Mouse (Mus musculus) hindlimb bud, embryonic 11.5 days (tissue): ENCODE measurements around the gene Fam83e.

Experiments
- DNase-seq: peaks from one replicate; pipeline ENCODE4 v3.0.0-alpha.2; 2012; ENCODE audit warnings: low read depth, low spot score; ENCODE audit errors: extremely low spot score

Gene Fam83e

DNA sequence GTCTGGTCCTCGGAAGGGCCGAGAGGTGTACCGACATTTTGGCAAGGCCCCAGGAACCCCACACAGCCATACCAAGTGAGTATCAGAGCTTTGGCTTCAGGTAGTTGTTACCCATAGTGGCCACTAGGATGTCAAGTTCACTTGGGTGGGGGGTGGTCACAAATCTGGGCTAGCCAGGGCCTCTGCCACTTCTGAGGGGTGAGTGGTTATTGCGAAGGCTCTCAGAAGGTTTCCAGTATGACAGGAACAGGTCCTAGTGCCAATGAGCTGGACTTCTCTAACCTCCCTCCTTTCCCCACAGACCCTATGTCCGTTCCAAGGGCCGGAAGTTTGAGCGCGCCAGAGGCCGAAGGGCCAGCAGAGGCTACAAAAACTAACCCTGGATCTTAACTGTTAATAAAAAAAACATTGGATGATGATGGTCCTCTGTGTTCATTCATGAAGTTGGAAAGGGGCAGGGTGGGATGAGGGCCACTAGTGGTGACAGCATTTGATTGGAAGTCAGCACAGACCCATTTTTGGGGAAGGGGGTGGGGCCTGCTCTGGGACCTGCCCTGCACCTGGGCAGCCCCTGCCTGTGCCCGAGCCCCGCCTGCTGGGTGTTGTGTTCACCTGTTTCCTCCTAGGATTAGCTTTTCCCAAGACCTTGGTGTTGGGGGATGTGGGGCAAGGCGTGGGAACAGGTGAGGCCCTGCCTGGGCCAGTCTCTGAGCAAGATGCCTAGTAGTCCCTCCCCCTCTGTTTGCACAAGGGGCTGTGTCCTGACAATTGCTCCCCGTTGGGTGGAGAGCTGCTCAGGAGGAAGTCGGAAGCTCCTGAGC is at the start of gene Fam83e:
Gene Fam83e, plus strand, starts transcription at position 800 of the 821 bp plus-strand sequence.
- no peak for DNase-seq

DNA sequence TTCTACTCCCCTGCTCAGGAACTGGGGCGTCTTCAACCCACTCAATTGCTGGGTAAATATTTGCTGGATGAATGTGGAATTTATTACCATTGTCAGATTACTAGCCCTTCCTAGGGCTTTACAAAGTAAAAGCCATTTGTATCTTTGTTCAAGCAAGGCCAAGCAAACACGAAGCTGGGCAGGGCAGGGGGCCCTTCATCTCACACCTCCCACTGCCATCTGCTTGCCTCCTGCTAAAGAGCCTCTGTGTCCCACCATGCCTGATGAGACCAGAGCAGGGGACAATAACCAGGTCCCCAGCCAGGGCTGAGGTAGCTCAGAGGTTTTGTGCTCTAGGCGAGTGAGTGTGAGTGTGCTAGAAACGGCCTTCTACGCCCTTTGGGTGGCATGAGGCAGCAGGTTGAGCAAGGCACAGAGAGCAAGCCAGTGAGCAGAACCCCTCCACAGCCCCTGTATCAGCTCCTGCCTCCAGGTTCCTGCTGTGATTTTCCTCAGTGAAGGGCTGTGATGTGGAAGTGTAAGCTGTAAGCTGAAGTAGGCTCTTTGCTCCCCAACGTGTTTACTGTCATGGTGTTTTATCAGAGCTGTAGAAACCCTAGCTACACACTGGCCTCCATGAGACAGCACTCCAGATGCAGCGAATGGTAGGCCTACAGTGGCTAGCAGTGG is 43.3 kb upstream of the Fam83e start:
- no peak for DNase-seq

DNA sequence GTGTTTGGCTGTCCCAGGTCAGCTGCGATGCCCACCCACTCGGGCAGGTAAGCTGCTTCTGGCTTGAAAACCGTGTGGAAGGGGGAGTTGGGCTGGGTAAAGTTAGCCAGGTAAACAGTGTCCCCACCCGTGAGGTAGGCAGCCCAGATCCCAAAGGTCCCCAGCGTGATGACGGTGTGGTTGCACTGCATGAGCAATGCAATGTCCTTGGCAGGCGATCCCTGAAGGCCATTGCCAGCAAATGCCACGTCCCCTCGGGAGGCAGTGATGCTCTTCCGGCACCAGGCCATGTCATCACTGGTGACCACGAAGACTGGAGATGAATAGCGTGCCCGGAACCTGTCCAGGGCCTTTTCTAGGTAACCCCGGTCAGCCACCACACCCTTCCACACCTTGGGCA is 42.5 kb upstream of the Fam83e start:
- no peak for DNase-seq

DNA sequence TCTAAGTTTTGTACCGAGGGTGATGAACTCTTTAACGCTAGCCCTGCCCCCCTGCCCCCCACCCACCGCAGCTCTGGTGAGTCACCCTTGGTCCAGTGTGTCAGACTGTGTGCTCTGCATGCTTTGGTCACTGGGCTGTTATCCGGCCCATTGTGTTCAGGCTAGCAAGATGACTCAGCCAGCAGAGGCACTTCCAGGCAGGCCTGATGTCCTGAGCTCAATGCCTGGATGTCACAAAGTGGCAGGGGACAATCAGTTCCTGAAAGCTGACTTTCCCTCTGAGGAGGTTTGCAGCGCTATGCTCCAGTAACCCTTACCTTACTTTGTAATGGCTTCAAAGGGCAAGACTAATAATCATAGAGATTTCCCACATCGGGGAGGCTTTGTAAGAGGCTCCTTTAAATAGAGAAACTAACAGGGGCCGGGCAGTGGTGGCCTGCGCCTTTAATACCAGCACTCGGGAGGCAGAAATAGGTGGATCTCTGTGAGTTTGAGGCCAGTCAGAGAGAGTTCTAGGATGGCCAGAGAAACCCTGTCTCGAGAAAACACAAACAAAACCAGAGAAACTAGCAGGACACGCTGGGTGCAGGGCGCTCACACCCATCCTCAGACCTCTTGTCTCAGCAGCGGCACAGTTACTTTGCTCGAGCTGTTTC is 40.9 kb upstream of the Fam83e start:
- no peak for DNase-seq

DNA sequence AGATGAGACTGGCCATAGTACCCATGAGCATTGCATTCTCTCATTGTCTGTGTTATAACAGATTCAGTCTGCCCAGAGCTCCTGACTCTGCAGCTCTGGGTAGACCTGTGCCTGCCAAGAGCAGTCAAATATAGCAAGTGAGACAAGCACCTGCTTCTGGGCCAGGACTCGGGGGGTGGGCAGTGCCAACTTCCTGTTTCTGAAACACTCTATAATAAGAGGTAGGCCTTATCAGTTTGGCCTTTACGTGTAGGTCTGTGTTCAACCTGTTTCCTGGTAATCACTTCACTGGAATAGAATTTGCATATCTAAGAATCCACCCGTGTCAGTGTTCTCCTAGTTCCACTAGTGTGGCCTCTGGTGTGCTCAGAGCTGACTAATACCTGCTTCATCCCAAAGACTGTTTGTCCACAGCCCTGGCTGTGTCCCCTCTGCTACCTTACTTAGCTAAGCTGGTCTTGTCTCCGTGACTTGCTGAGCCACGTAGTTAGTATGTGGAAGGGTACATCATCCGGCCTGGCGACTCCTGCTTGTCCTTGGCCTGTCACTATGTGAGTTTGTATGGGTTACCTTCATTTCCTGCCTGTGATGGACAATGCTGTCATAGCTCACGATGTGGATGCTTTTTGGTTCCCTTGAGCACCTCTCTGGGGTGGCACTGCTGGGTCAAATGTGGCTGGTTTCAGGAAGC is 39.8 kb upstream of the Fam83e start:
- DNase-seq: no peak

DNA sequence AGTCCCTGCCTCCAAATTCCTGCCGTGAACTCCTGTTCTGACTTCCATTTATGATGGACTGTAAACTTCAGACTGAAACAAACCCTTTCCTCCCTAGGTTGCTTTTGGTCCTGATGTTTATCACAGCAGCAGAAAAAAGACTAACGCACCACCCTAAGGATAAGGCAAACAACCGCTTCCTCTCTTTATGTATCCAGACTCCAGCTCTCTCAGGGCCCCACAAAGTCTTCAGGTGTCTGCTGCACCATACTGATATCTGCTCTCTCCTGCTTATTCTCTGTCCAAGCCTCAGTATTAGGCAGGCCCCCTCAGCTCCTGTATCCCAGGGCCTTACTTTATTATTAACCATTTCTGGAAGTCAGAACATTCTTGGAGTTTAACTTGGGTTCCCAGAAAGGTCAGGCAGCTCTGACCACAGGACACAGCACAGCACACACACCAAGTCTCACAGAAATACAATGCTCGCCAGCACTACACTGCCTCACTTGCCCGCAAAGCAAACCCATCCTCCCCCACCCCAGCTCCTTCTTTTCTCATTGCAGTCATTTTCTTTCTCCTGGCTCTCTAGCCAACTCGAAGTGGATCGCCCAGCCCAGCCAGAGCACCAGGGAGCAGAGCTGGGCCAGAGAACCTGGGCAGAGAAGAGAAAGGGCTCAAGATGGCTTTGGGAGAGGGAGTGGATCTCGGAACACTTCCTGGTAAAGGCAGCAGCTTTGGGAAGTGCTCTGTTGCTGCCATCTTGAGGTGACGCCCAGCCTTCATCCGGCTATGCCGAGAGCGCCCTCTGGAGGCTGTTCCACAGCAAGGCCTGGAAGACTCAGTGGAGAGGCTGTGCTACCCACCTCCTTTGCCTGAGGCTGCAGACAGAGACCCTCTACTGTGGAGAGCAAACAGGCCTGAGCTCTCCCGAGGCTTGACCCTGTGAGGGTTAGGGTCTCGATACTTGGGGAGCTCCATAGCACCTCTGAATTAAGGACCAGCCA is 38.6 kb upstream of the Fam83e start:
- DNase-seq: peak; percentile 92

DNA sequence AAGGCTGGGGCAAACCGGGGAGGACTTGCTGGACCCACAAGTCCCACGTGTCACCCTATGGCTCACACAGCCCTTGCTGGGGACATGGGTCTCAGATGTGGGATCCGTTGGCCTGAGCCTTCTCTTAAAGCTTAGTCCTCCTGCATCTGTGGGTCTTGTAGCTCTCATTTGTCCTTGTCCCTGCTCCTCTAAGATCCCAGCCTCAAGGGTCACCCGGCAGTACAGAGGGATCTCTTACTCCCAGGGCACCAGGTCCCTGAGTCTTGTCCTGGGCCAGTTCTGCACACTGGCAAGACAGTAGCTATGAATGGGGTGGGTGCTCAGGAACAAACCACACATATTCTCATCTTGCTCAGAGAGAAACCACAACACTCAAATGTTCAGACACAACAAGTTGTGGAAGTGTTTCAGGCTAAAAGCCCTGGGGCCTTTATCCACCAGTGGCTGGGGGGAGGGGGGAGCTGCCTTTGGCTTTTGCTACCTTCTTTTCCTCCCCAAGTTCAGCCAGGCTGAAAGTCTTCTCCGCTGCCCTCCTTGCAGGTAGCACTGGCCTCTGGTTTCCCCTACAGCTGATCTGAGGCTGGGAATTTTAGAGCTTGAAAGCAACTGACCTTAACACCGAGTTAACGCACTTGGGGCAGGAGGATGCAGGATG is 37.5 kb upstream of the Fam83e start, which contains the start of gene Ntn5:
Gene Ntn5, plus strand, starts transcription at position 627 of the 655 bp plus-strand sequence.
- DNase-seq: no peak

DNA sequence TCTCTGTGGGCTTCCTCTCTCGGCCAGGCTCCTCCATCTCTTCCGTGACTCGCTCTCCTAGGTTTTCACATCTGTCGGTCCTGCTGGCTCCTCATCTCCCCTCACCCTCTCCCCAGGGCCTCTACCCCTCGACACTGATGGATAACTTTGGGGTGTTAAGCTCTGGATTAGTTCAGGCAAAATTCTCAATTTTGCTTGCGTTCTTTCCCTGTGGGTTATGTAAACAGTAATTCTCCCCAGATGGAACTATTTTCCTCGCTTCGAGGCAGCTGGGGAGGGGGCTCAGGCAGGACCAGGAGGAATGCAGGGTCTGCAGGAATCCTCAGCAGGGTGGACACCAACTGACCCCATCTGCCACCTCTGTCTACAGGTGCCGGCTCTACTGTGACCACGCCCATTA is 35.2 kb upstream of the Fam83e start:
- DNase-seq: no peak

DNA sequence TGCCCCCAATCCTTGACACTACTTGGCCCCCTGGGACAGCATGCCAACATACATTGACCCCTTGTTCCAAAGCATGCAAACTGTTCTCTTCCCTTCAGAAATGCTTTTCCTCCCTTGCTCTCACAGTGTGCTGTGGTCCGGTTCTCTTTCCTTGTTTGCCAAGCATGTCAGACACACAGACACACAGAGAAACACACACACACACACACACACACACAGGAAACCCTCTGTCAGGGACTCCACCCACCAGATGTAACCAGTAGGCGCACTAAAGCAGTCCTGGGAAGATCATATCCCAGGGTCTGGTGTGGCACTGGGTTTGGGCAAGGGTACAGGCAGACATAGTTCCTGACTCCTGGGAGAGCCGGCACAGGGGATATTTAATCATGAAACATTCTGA is 34.2 kb upstream of the Fam83e start:
- DNase-seq: no peak

DNA sequence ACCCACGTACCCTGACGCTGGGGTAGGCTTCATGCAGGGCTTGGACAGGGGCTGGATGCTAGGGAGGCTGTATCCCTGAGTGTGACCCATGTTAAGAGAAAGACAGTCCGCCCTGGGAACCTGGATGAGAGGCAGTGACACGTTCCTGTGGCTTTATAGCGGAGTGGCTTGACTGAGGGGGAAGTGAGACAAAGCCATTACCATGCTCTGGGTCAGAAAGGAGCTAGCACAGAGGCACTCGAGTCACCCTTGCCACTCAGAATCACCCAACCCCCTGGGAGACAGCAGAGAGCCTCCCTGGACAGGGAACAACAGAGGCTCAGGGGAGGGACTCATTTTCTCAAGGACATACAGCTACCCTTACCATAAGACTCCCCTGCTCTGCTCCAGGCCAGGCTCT is 31.9 kb upstream of the Fam83e start:
- no peak for DNase-seq

DNA sequence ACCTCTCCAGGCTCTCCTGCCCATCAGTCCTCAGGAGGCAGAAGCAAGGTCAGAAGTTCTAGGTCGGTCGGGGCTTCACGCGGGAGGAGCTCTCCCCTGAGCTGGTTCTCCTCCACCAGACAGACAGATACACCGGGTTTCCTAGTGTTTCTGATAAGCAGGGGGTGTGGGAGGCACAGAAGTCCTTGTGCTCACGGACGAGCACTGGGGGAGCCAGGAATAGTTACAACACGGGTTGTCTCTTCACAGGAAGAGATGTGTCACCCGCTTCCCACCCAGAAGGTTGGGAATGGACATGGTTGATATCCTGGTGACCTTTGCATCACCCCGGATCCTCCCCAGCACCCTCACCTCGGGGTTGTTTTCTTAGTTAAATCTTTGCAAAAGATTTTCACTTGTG is 31.2 kb upstream of the Fam83e start:
- DNase-seq: no peak

DNA sequence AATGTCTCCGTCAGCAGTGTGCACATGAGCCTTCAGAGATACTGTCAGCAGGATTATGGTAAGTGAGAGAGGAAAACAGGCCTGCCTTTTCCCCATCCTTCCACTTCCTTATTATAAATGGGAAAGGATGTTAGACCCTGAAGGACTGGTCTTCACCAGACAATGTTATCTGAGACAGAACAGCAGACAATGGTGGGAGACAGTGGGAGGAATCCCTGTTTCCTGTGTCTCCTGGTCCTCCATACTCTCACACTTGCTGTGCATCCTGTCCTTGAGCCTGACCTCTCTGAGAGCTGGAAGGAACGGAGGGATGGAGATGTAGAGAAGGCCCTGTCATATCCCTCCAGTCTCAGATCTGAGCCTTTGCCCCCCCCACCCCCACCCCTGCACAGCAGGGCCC is 28.6 kb upstream of the Fam83e start:
- DNase-seq: no peak

DNA sequence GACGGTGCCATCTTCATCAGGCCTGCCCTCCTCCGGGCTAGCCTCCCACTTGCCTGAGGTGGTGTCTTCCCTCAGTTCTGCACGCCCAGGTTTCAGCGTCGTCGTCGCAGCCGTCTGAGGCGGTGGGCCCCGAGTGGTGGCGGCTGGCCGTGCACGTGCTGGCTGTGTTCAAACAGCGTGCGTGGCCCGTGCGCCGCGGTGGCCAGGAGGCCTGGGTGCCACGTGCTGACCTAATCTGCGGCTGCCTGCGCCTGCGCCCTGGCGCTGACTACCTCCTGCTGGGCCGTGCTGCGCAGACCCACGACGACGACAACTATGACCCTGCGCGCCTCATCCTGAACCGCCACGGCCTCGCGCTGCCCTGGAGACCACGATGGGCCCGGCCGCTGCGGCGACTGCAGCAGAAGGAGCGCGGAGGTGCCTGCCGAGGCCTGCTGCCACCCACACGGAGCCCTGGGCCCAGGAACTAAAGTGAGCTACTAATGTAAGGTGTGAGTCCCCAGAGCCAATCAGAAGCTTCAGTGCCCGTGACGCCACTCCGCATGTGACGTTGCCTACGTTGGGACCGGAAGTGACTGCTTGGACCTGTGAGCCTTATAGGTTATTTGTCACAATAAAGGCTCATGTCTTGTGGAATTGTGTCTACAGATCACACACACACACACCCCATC is 27.0 kb upstream of the Fam83e start, which contains the start of gene Sec1:
Gene Sec1, minus strand, starts transcription at position 482 of the 671 bp plus-strand sequence.
- DNase-seq: no peak

DNA sequence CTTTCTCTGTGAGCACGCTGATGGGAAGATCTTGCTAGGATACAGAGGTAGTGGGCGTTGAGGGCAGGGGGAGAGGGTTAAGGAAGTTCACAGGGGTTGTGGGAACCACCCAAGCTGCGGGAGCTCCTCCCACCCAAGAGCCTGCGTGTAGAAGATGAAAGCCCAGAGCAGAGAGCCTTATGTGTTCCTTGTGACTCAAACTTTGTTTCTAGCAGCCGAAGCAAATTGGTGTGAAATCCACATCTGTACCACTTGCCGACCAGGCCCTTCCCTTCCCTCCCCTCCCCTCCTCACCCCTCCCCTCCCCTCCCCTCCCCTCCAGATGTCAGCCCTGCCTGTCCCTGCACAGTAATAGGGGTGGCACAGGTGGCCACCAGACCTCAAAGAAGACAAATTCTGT is 25.9 kb upstream of the Fam83e start:
- no peak for DNase-seq

DNA sequence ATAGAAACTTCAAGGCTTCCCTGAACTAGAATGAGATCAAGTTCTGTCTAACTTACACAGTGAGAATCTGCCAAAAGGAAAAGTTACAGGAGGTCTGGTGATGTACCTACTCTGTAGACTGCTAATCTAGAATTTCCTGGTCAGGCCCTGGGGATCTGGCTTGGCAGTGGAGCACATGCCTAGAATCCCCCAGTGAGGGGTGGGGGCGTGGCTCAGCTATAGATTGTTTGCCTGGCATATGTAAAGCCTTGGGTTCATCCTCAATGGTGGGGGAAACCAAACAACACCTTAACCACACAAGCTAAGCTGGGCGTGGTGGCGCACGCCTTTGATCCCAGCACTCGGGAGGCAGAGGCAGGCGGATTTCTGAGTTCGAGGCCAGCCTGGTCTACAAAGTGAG is 23.1 kb upstream of the Fam83e start:
- DNase-seq: no peak

DNA sequence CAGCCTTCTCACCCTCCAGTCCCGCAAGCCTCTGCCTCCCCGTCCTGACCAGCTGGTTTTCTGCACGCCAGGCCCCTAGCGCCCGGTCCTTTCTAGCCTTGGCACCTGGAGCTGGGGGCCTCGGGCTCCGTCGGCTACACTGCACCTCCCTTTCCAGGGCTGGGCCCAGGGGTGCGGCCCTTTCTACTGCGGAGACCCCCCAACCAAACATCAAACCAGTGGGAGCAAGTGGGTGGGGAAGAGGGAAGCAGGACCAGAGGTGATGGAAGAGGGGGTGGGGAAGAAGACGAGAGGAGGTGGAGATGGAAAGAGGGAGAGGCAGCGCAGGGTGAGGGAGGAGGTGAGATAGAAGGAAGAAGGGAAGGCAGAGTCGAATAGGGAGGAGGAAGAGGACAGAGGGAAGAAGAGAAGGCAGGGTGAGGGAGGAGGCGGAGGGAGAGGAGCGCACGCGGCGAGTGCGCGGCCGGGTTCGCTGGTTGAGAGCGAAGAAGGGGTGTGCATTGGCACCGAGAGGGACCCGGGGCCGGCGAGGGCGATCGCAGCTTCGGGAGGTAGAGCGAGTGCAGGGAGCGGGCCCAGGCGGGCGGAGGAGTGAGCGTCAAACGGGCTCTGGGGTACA is 21.4 kb upstream of the Fam83e start, which contains the start of gene Car11:
Gene Car11, plus strand, starts transcription at position 321 of the 619 bp plus-strand sequence.
- no peak for DNase-seq

DNA sequence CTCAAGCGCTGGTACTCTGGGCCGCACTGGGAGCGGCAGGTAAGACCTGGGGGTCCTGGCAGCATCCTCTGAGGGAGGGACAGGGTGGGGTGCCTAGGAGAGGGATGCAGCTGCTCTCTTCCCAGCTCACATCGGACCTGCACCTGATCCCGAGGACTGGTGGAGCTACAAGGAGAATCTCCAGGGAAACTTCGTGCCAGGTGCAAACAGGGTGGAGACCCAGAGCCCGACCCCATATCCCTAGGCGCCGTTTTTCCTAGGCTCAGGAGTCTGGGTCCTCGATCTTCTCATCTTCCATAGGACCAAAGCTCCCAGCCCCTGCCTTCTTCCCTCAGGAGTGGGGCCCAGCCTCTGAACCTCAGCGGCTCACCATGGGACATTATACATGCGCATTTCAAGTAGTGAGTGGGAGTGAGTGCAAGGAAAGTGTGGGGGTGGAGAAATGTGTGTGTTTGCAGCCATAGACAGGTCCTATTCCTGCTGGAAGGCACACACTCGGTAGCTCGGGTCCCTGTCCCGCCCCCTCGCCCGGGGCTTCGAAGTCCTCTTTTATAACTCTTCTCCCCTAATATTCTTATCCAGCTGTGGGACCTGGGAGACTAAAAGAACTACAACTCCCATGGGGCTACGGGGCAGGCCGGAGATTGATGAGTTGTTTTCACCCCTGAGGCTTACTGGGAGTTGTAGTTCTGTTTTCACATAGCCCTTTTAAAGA is 20.6 kb upstream of the Fam83e start:
- DNase-seq: no peak

DNA sequence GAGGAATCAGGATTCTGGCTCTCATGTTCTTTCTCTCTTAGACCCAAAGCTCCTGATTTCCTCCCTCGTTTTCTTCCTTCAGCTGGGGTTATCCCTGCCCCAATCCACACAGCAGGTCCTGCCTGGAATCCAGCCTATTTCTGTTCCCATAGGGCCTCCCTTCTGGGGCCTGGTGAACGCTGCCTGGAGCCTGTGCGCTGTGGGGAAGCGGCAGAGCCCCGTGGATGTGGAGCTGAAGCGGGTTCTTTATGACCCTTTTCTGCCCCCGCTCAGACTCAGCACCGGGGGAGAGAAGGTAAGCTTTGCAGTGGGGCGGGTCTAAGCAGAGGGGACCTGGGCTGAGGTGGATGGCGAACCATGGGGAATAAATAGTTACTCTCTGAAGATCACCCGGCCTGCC is 19.9 kb upstream of the Fam83e start:
- DNase-seq: no peak
